Mouse (Mus musculus) forebrain, postnatal 0 days (tissue): ENCODE results near the gene Myl3. TPM values are rescaled to one million over a fixed set of nuclear protein-coding genes. Genes with fewer than 3 reads are reported as not detected.

ENCODE experiments used
- ATAC-seq: fragments of 200-750 bp; cut with Nextera tagmentation; 2 replicates; pipeline ENCODE4 v1.8.0; 2017; ENCODE audit warnings: mild to moderate bottlenecking, moderate library complexity
- DNase-seq: peaks from one replicate; pipeline ENCODE4 v3.0.0-alpha.2; 2015
- H3K27ac ChIP-seq: fragments of 300-500 bp; sonication (generic); 2 replicates; pipeline ENCODE4 v1.5.1; 2014; ENCODE audit warnings: low read depth, mild to moderate bottlenecking, antibody characterized with exemption, low read length, moderate library complexity, mixed read lengths
- H3K27me3 ChIP-seq: fragments of 300-500 bp; sonication (generic); 2 replicates; pipeline ENCODE4 v1.6.1; 2014; ENCODE audit warnings: mild to moderate bottlenecking, low read length, mixed read lengths; ENCODE audit not compliant: insufficient read depth
- H3K36me3 ChIP-seq: fragments of 300-500 bp; sonication (generic); 2 replicates; pipeline ENCODE4 v1.6.1; 2014; ENCODE audit warnings: mild to moderate bottlenecking, moderate library complexity; ENCODE audit not compliant: insufficient read depth
- H3K4me1 ChIP-seq: fragments of 300-500 bp; sonication (generic); 2 replicates; pipeline ENCODE4 v1.6.1; 2014; ENCODE audit warnings: antibody characterized with exemption; ENCODE audit not compliant: insufficient read depth
- H3K4me2 ChIP-seq: fragments of 300-500 bp; sonication (generic); 2 replicates; pipeline ENCODE4 v1.6.1; 2014; ENCODE audit warnings: low read depth, mild to moderate bottlenecking, moderate library complexity
- H3K4me3 ChIP-seq: fragments of 300-500 bp; sonication (generic); 2 replicates; pipeline ENCODE4 v1.5.1; 2014; ENCODE audit warnings: low read depth, low read length, mixed read lengths
- H3K9ac ChIP-seq: fragments of 300-500 bp; sonication (generic); 2 replicates; pipeline ENCODE4 v1.6.1; 2014; ENCODE audit warnings: mild to moderate bottlenecking
- H3K9me3 ChIP-seq: fragments of 300-500 bp; sonication (generic); 2 replicates; pipeline ENCODE4 v1.6.1; 2016; ENCODE audit warnings: low read length
- CTCF ChIP-seq: sonication (generic); IDR thresholded peaks from 2 replicates; pipeline ENCODE4 v1.5.1; 2016; ENCODE audit warnings: antibody characterized with exemption, control low read depth, low read depth
- WGBS: fragments of 180-500 bp; shearing (Covaris S2); extraction: QIAGEN DNeasy Blood & Tissue Kit; methylation state at CpG from one replicate; pipeline ENCODE4 v1.1.7; 2014; 5-methylcytosine and 5-hydroxymethylcytosine counted together
- polyA plus RNA-seq: library from polyadenylated mRNA; unstranded; fragments of >200 nt; fragmentation: Nextera tagmentation; extraction: Ambion mirVana; gene quantifications from 2 replicates; pipeline ENCODE4 v1.2.1, GENCODE M21; 2015
- total RNA-seq: library from RNA; depleted of rRNA; stranded (reverse); fragments of >200 nt; gene quantifications from 2 replicates; pipeline ENCODE4 v1.2.3, GENCODE M21; 2014

Gene Myl3
- total and polyA plus RNA-seq, 2 experiments from 2014 or later = 0.76 to 0.99 TPM

- H3K4me2 ChIP-seq = no peak overlapping the region
- ATAC-seq = no peak
- TF ChIP-seq CTCF = no peak
- no peaks in the 10 kb centered on the region for H3K4me1 ChIP-seq
- WGBS = 85% methylated on average over 1 of the region's 1 CpGs
- no peak overlapping the region for H3K9ac ChIP-seq
- no peaks in the 10 kb centered on the region for H3K9me3 ChIP-seq
- no peak overlapping the region for H3K4me3 ChIP-seq
- H3K36me3 ChIP-seq = peaks cover 19% of the 10 kb centered on the region
- no peaks in the 10 kb centered on the region for H3K27me3 ChIP-seq
- H3K27ac ChIP-seq = no peak overlapping the region
- no peak for DNase-seq
Observed at GRCm38 (mm10) chr9:110713389-110713788, 28.3 kb upstream of the Myl3 start.

GRCm38 (mm10) chr9:110715426-110715825 lies 26.2 kb upstream of the Myl3 start:
- Histone ChIP-seq H3K9me3 (no peaks in the 10 kb centered on the region), H3K27ac (no peak overlapping the region), H3K4me1 (no peaks in the 10 kb centered on the region), H3K4me2 (no peak overlapping the region), H3K36me3 (peaks cover 19% of the 10 kb centered on the region), H3K27me3 (no peaks in the 10 kb centered on the region), H3K9ac (no peak overlapping the region), H3K4me3 (no peak overlapping the region)
- WGBS = 58% methylated on average over 1 of the region's 1 CpGs
- peak; percentile 44 for DNase-seq
- peak; percentile 23; the same call in 1 of the 2 replicates for ATAC-seq
- peak; percentile 61 for TF ChIP-seq CTCF

GRCm38 (mm10) chr9:110716775-110717174 lies 24.9 kb upstream of the Myl3 start:
- ATAC-seq (peak; percentile 94), DNase-seq (peak; percentile 82)
- Histone ChIP-seq H3K9me3 (no peaks in the 10 kb centered on the region), H3K36me3 (peaks cover 16% of the 10 kb centered on the region), H3K4me3 (no peak overlapping the region), H3K4me2 (no peak overlapping the region), H3K9ac (no peak overlapping the region), H3K27ac (no peak overlapping the region), H3K27me3 (no peaks in the 10 kb centered on the region), H3K4me1 (no peaks in the 10 kb centered on the region)
- 30% methylated on average over 4 of the region's 4 CpGs for WGBS
- TF ChIP-seq CTCF = peak; percentile 92

- DNase-seq = no peak
- H3K9me3 ChIP-seq = no peaks in the 10 kb centered on the region
- no peaks in the 10 kb centered on the region for H3K4me1 ChIP-seq
- no peaks in the 10 kb centered on the region for H3K27me3 ChIP-seq
- H3K27ac ChIP-seq = no peak overlapping the region
- TF ChIP-seq CTCF = no peak
- no peak overlapping the region for H3K4me3 ChIP-seq
- H3K4me2 ChIP-seq = no peak overlapping the region
- H3K9ac ChIP-seq = no peak overlapping the region
- 83% methylated on average over 6 of the region's 6 CpGs for WGBS
- H3K36me3 ChIP-seq = peaks cover 8% of the 10 kb centered on the region; the same call in 1 of the 2 replicates
- ATAC-seq = no peak
Observed at GRCm38 (mm10) chr9:110718071-110718470, 23.6 kb upstream of the Myl3 start.

GRCm38 (mm10) chr9:110718810-110719209 lies 22.9 kb upstream of the Myl3 start:
- 86% methylated on average over 3 of the region's 3 CpGs for WGBS
- Histone ChIP-seq H3K4me2 (no peak overlapping the region), H3K27ac (no peak overlapping the region), H3K4me3 (no peak overlapping the region), H3K27me3 (no peaks in the 10 kb centered on the region), H3K36me3 (peaks cover 7% of the 10 kb centered on the region; the same call in 1 of the 2 replicates), H3K4me1 (no peaks in the 10 kb centered on the region), H3K9ac (no peak overlapping the region), H3K9me3 (no peaks in the 10 kb centered on the region)
- DNase-seq (no peak), ATAC-seq (no peak)
- no peak for TF ChIP-seq CTCF

GRCm38 (mm10) chr9:110719977-110720376 lies 21.7 kb upstream of the Myl3 start:
- no peak overlapping the region for H3K9ac ChIP-seq
- DNase-seq (no peak), ATAC-seq (no peak)
- no peak for TF ChIP-seq CTCF
- no peak overlapping the region for H3K4me3 ChIP-seq
- no peaks in the 10 kb centered on the region for H3K9me3 ChIP-seq
- no peak overlapping the region for H3K4me2 ChIP-seq
- peaks cover 4% of the 10 kb centered on the region; the same call in 1 of the 2 replicates for H3K36me3 ChIP-seq
- no peak overlapping the region for H3K27ac ChIP-seq
- no peaks in the 10 kb centered on the region for H3K27me3 ChIP-seq
- WGBS = 77% methylated on average over 5 of the region's 5 CpGs
- no peaks in the 10 kb centered on the region for H3K4me1 ChIP-seq

- H3K9me3 ChIP-seq = no peaks in the 10 kb centered on the region
- H3K4me2 ChIP-seq = no peak overlapping the region
- ATAC-seq = no peak
- H3K9ac ChIP-seq = no peak overlapping the region
- H3K36me3 ChIP-seq = no peaks in the 10 kb centered on the region
- H3K27me3 ChIP-seq = 0 out of 2 replicates have a peak, but pooled peaks cover 8% of the 10 kb centered on the region
- WGBS = 81% methylated on average over 10 of the region's 10 CpGs
- H3K27ac ChIP-seq = no peak overlapping the region
- DNase-seq = no peak
- no peaks in the 10 kb centered on the region for H3K4me1 ChIP-seq
- TF ChIP-seq CTCF = no peak
- no peak overlapping the region for H3K4me3 ChIP-seq
Observed at GRCm38 (mm10) chr9:110722060-110722459, 19.6 kb upstream of the Myl3 start.
